Mouse (Mus musculus) heart, embryonic 10.5 days (tissue): ENCODE measurements around the gene Wipi2. TPM values are rescaled to one million over a fixed set of nuclear protein-coding genes. Genes with fewer than 3 reads are reported as not detected.

Experiments
- DNase-seq: peaks from one replicate; pipeline ENCODE4 v3.0.0-alpha.2; 2017; ENCODE audit warnings: low spot score
- H3K27ac ChIP-seq: fragments of 300-500 bp; sonication (generic); 2 replicates; pipeline ENCODE4 v1.5.1; 2016; ENCODE audit warnings: mild to moderate bottlenecking
- H3K27me3 ChIP-seq: fragments of 300-500 bp; sonication (generic); 2 replicates; pipeline ENCODE4 v1.6.1; 2016; ENCODE audit warnings: mild to moderate bottlenecking; ENCODE audit not compliant: poor library complexity, insufficient read depth, severe bottlenecking
- H3K36me3 ChIP-seq: fragments of 300-500 bp; sonication (generic); 2 replicates; pipeline ENCODE4 v1.6.1; 2016; ENCODE audit warnings: mild to moderate bottlenecking, moderate library complexity
- H3K4me1 ChIP-seq: fragments of 300-500 bp; sonication (generic); 2 replicates; pipeline ENCODE4 v1.6.1; 2016; ENCODE audit warnings: mild to moderate bottlenecking
- H3K4me3 ChIP-seq: fragments of 300-500 bp; sonication (generic); 2 replicates; pipeline ENCODE4 v1.5.1; 2016; ENCODE audit warnings: mild to moderate bottlenecking, moderate library complexity
- H3K9me3 ChIP-seq: fragments of 300-500 bp; sonication (generic); 2 replicates; pipeline ENCODE4 v1.6.1; 2016; ENCODE audit warnings: mild to moderate bottlenecking, moderate library complexity
- WGBS: fragments of 180-500 bp; shearing (Covaris S2); methylation state at CpG from one replicate; pipeline ENCODE4 v1.1.7; 2016; 5-methylcytosine and 5-hydroxymethylcytosine counted together
- polyA plus RNA-seq: library from polyadenylated mRNA; unstranded; fragments of >200 nt; fragmentation: Nextera tagmentation; extraction: Ambion mirVana; gene quantifications from 2 replicates; pipeline ENCODE4 v1.2.1, GENCODE M21; 2016

Gene Wipi2
- polyA plus RNA-seq, 1 experiment from 2014 or later, result 47.6 TPM

- no peak for DNase-seq
- Histone ChIP-seq H3K4me3 (no peak overlapping the region), H3K36me3 (peaks cover 19% of the 10 kb centered on the region; the same call in 1 of the 2 replicates), H3K27ac (0 out of 2 replicates have a peak overlapping the region, but pooled peaks have one; percentile 6), H3K4me1 (peaks cover 27% of the 10 kb centered on the region), H3K27me3 (no peaks in the 10 kb centered on the region), H3K9me3 (no peaks in the 10 kb centered on the region)
- 81% methylated on average over 7 of the region's 7 CpGs for WGBS
These were observed 20.7 kb downstream of the Wipi2 start for GRCm38 (mm10) chr5:142648162-142648561.

GRCm38 (mm10) chr5:142649460-142650050, 22.1 kb downstream of the Wipi2 start:
- peaks cover 27% of the 10 kb centered on the region for H3K4me1 ChIP-seq
- no peaks in the 10 kb centered on the region for H3K9me3 ChIP-seq
- no peaks in the 10 kb centered on the region for H3K27me3 ChIP-seq
- no peak overlapping the region for H3K4me3 ChIP-seq
- WGBS, result 89% methylated on average over 4 of the region's 4 CpGs
- H3K36me3 ChIP-seq, result peaks cover 14% of the 10 kb centered on the region; the same call in 1 of the 2 replicates
- no peak for DNase-seq
- H3K27ac ChIP-seq, result peak overlapping the region; percentile 7; the same call in 1 of the 2 replicates

- no peaks in the 10 kb centered on the region for H3K9me3 ChIP-seq
- peaks cover 14% of the 10 kb centered on the region for H3K36me3 ChIP-seq
- peaks cover 27% of the 10 kb centered on the region for H3K4me1 ChIP-seq
- DNase-seq, result no peak
- H3K27me3 ChIP-seq, result no peaks in the 10 kb centered on the region
- H3K27ac ChIP-seq, result peak overlapping the region; percentile 64; the same call in 1 of the 2 replicates
- no peak overlapping the region for H3K4me3 ChIP-seq
- 57% methylated on average over 3 of the region's 3 CpGs for WGBS
These were observed 22.9 kb downstream of the Wipi2 start for GRCm38 (mm10) chr5:142650390-142650789.

- H3K27me3 ChIP-seq, result no peaks in the 10 kb centered on the region
- no peaks in the 10 kb centered on the region for H3K9me3 ChIP-seq
- peak; percentile 88 for DNase-seq
- peaks cover 18% of the 10 kb centered on the region for H3K36me3 ChIP-seq
- no peak overlapping the region; the same call in 1 of the 2 replicates for H3K27ac ChIP-seq
- WGBS, result 74% methylated on average over 6 of the region's 6 CpGs
- H3K4me3 ChIP-seq, result no peak overlapping the region
- H3K4me1 ChIP-seq, result peaks cover 27% of the 10 kb centered on the region
These were observed 23.4 kb downstream of the Wipi2 start for GRCm38 (mm10) chr5:142650794-142651497.

- Histone ChIP-seq H3K27ac (no peak overlapping the region), H3K4me3 (no peak overlapping the region), H3K36me3 (peaks cover 26% of the 10 kb centered on the region), H3K4me1 (peaks cover 27% of the 10 kb centered on the region), H3K9me3 (no peaks in the 10 kb centered on the region), H3K27me3 (no peaks in the 10 kb centered on the region)
- no peak for DNase-seq
- WGBS, result 73% methylated on average over 4 of the region's 4 CpGs
These were observed 24.8 kb downstream of the Wipi2 start for GRCm38 (mm10) chr5:142652266-142652665.

DNA sequence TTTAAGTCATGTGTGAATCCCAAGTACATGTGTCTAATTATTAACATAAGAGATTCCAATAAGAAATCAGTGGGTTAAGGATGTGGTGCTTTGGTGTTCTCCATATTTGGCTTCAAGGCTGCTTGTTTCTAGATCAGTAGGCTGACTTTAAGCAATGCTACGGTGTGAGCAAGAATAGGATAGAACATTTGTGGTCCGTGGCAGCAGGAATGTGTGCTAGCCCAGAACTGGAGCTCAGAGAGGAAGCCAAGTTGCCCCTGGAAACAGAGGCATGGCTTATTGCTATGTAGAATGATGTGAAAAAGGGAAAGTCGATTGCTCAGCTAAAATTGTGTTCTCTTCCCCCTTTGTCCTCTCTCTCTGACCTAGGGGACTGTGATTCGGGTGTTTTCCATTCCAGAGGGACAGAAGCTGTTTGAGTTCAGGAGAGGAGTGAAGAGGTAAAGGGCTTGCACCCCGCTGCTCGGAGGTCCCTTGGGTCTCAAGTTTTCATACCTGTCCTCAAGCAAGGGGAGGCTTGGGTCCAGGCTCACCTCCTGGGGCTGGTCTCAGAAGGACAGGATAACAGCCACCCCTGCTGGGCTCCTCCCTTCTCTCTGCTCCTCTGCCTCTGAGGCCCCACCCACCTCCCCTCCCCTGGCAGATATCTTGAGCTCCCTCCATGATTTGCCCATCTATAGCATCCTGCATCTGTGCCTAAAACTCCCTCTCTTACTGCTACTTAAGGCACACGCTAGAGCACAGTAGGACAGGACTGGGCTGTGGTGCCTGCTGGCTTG, 33.3 kb downstream of the Wipi2 start:
- no peak for DNase-seq
- H3K4me1 ChIP-seq, result no peaks in the 10 kb centered on the region
- H3K27ac ChIP-seq, result no peak overlapping the region
- H3K36me3 ChIP-seq, result peaks cover 94% of the 10 kb centered on the region
- WGBS, result 87% methylated on average over 7 of the region's 7 CpGs
- no peak overlapping the region for H3K4me3 ChIP-seq
- no peaks in the 10 kb centered on the region for H3K27me3 ChIP-seq
- no peaks in the 10 kb centered on the region for H3K9me3 ChIP-seq

DNA sequence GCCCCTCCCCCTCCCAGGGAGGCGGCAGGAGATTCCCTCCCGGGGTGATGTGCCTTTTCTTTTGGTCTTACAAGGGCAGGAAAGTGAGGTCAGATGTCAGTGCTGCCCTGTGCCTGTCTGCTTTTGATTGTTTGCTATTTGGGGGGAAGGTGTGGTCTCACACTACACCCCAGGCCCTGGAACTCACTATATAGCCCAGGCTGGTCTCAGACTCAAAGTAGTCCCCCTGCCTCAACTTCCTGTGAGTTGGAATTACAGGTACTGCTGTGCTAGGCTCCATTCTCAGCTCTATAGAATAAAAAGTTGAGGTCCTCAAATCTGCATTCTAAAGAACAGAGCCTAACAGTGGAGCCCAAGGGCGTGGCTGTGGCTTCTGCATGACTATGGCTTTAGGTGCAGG, 40.4 kb downstream of the Wipi2 start:
- Histone ChIP-seq H3K36me3 (peaks cover 83% of the 10 kb centered on the region), H3K4me3 (no peak overlapping the region), H3K9me3 (no peaks in the 10 kb centered on the region), H3K27me3 (no peaks in the 10 kb centered on the region), H3K4me1 (no peaks in the 10 kb centered on the region), H3K27ac (no peak overlapping the region)
- 48% methylated on average over 3 of the region's 3 CpGs for WGBS
- no peak for DNase-seq

GRCm38 (mm10) chr5:142668556-142669263, 41.2 kb downstream of the Wipi2 start:
- no peak for DNase-seq
- Histone ChIP-seq H3K9me3 (no peaks in the 10 kb centered on the region), H3K36me3 (peaks cover 76% of the 10 kb centered on the region), H3K27ac (no peak overlapping the region), H3K4me1 (no peaks in the 10 kb centered on the region), H3K27me3 (no peaks in the 10 kb centered on the region), H3K4me3 (no peak overlapping the region)
- 91% methylated on average over 11 of the region's 11 CpGs for WGBS

- Histone ChIP-seq H3K4me1 (no peaks in the 10 kb centered on the region), H3K36me3 (peaks cover 66% of the 10 kb centered on the region), H3K4me3 (no peak overlapping the region), H3K27me3 (no peaks in the 10 kb centered on the region), H3K9me3 (no peaks in the 10 kb centered on the region), H3K27ac (no peak overlapping the region)
- WGBS, result 79% methylated on average over 7 of the region's 7 CpGs
- DNase-seq, result no peak
These were observed 42.2 kb downstream of the Wipi2 start for GRCm38 (mm10) chr5:142669726-142670125.

DNA sequence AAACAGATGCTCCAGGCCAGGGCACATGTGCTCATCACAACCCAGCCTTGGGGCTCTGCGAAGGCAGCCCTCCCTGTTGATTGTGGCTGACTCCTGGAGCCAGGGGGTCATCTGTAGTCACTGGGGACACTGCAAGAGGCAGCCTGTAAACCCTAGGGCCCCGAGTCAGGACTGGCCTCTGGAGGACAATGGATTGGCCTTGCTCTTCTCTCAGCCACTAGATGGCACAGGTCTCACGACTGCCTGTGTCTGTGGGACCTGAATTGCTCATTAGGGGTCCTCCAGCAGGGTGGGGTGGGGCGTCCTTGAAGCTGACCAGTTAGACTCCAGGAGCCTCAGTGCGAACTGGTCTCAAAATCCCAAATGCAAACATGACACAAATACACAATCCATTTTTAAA, 45.6 kb downstream of the Wipi2 start:
- no peak for DNase-seq
- no peak overlapping the region for H3K27ac ChIP-seq
- H3K9me3 ChIP-seq, result no peaks in the 10 kb centered on the region
- H3K4me3 ChIP-seq, result no peak overlapping the region
- 28% methylated on average over 5 of the region's 5 CpGs for WGBS
- H3K36me3 ChIP-seq, result peaks cover 33% of the 10 kb centered on the region
- no peaks in the 10 kb centered on the region for H3K27me3 ChIP-seq
- H3K4me1 ChIP-seq, result no peaks in the 10 kb centered on the region

DNA sequence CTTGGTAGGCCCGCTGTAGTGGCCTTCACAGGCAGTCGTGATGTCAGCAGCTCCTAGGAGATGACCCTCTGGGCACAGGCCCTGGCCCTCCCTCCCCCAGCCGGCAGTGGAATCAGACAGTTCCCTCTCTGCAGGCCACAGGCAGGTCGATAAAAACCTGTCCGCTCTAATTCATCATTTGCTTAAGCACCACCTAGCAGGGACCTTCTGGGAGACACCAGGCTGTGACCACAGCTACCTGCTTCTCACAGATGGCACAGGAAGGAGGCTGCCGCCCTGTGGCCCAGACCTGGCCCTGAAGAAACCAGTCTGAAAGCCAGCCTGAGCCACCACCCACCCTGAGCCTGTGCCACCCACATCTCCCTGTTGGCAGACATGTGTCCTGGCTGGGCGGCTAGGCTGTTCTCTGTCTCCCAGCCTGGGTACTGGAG, 50.7 kb downstream of the Wipi2 start:
- 64% methylated on average over 7 of the region's 7 CpGs for WGBS
- Histone ChIP-seq H3K9me3 (no peaks in the 10 kb centered on the region), H3K4me3 (no peak overlapping the region), H3K27ac (no peak overlapping the region), H3K27me3 (no peaks in the 10 kb centered on the region), H3K36me3 (no peaks in the 10 kb centered on the region), H3K4me1 (no peaks in the 10 kb centered on the region; the same call in 1 of the 2 replicates)
- DNase-seq, result no peak

DNA sequence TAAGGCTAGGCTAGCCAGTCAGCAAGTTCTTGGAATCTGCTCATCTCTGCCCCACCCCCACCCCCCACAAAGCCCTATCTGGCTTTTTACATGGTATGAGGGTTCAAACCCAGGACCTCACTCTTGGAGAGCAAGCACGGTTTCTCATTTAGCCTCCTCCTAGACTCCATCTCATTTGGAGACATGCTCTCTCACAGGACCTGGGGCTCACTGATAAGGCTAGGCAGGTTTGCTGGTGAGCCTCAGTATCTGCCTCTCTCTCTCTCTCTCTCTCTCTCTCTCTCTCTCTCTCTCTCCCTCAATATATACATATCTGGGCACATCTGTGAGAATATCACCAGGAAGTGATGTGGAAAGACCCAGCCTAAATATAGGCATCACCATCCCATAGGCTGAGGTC, 51.6 kb downstream of the Wipi2 start:
- no peaks in the 10 kb centered on the region for H3K36me3 ChIP-seq
- no peaks in the 10 kb centered on the region for H3K27me3 ChIP-seq
- no peak overlapping the region for H3K4me3 ChIP-seq
- 81% methylated on average over 1 of the region's 1 CpGs for WGBS
- no peaks in the 10 kb centered on the region; the same call in 1 of the 2 replicates for H3K4me1 ChIP-seq
- H3K27ac ChIP-seq, result no peak overlapping the region
- no peak for DNase-seq
- no peaks in the 10 kb centered on the region for H3K9me3 ChIP-seq
